Mouse (Mus musculus) heart, embryonic 13.5 days (tissue): ENCODE data around the gene Pnpla1. TPM values are rescaled to one million over a fixed set of nuclear protein-coding genes. Genes with fewer than 3 reads are reported as not detected.
"Not testable (repeated sequence)": the region's sequence is repeated elsewhere in the genome, so short reads cannot be mapped to it uniquely, and the experiment has no call there.

Experiments
- ATAC-seq: fragments of 200-750 bp; cut with Nextera tagmentation; 2 replicates; pipeline ENCODE4 v1.8.0; 2017; ENCODE audit warnings: moderate TSS enrichment; ENCODE audit not compliant: insufficient number of reproducible peaks, low FRiP score, low TSS enrichment; ENCODE audit errors: extremely low read depth
- H3K27ac ChIP-seq: fragments of 300-500 bp; sonication (generic); replicated peaks from 2 replicates; pipeline ENCODE4 v1.5.1; 2015; ENCODE audit warnings: moderate library complexity, mild to moderate bottlenecking, inconsistent platforms
- H3K27me3 ChIP-seq: fragments of 300-500 bp; sonication (generic); replicated peaks from 2 replicates; pipeline ENCODE4 v1.6.1; 2015; ENCODE audit warnings: mild to moderate bottlenecking, inconsistent platforms
- H3K36me3 ChIP-seq: fragments of 300-500 bp; sonication (generic); 2 replicates; pipeline ENCODE4 v1.6.1; 2015; ENCODE audit warnings: mild to moderate bottlenecking, inconsistent platforms
- H3K4me1 ChIP-seq: fragments of 300-500 bp; sonication (generic); 2 replicates; pipeline ENCODE4 v1.6.1; 2015; ENCODE audit warnings: inconsistent platforms
- H3K4me2 ChIP-seq: fragments of 300-500 bp; sonication (generic); 2 replicates; pipeline ENCODE4 v1.6.1; 2015; ENCODE audit warnings: inconsistent platforms, mild to moderate bottlenecking, moderate library complexity
- H3K4me3 ChIP-seq: fragments of 300-500 bp; sonication (generic); 2 replicates; pipeline ENCODE4 v1.5.1; 2015; ENCODE audit warnings: moderate library complexity, mild to moderate bottlenecking, inconsistent platforms
- H3K9ac ChIP-seq: fragments of 300-500 bp; sonication (generic); 2 replicates; pipeline ENCODE4 v1.6.1; 2015; ENCODE audit warnings: inconsistent platforms, mild to moderate bottlenecking, moderate library complexity
- H3K9me3 ChIP-seq: fragments of 300-500 bp; sonication (generic); 2 replicates; pipeline ENCODE4 v1.6.1; 2016; ENCODE audit warnings: inconsistent platforms
- WGBS: fragments of 180-500 bp; shearing (Covaris S2); methylation state at CpG from one replicate; pipeline ENCODE4 v1.1.7; 2015; ENCODE audit warnings: mixed read lengths; 5-methylcytosine and 5-hydroxymethylcytosine counted together
- polyA plus RNA-seq: library from polyadenylated mRNA; unstranded; fragments of >200 nt; fragmentation: Nextera tagmentation; extraction: Ambion mirVana; gene quantifications from 2 replicates; pipeline ENCODE4 v1.2.1, GENCODE M21; 2015

Pnpla1 gene
- polyA plus RNA-seq, 1 experiment from 2014 or later, result not detected

- no peak for ATAC-seq
- H3K9me3 ChIP-seq, result no peaks in the 10 kb centered on the region
- no peak overlapping the region for H3K27ac ChIP-seq
- no peak overlapping the region for H3K9ac ChIP-seq
- 86% methylated on average over 11 of the region's 11 CpGs for WGBS
- H3K4me1 ChIP-seq, result peaks cover 22% of the 10 kb centered on the region
- H3K27me3 ChIP-seq, result no peaks in the 10 kb centered on the region
- no peak overlapping the region for H3K4me3 ChIP-seq
- H3K4me2 ChIP-seq, result peak overlapping the region; percentile 38
- H3K36me3 ChIP-seq, result peaks cover 100% of the 10 kb centered on the region
Observed at GRCm38 (mm10) chr17:28823749-28824148, 34.5 kb upstream of the Pnpla1 start.

GRCm38 (mm10) chr17:28824896-28825295 is 33.3 kb upstream of the Pnpla1 start:
- Histone ChIP-seq H3K9me3 (no peaks in the 10 kb centered on the region), H3K4me2 (peak overlapping the region; percentile 38), H3K36me3 (peaks cover 100% of the 10 kb centered on the region), H3K9ac (peak overlapping the region; percentile 48), H3K27ac (peak overlapping the region; percentile 65), H3K4me1 (peaks cover 30% of the 10 kb centered on the region), H3K4me3 (no peak overlapping the region), H3K27me3 (no peaks in the 10 kb centered on the region)
- ATAC-seq, result no peak
- whole genome bisulfite sequencing, result 66% methylated on average over 6 of the region's 6 CpGs

- Histone ChIP-seq H3K9me3 (no peaks in the 10 kb centered on the region), H3K4me1 (peaks cover 35% of the 10 kb centered on the region), H3K9ac (no peak overlapping the region), H3K27me3 (no peaks in the 10 kb centered on the region), H3K27ac (peak overlapping the region; percentile 65), H3K36me3 (peaks cover 100% of the 10 kb centered on the region), H3K4me3 (no peak overlapping the region), H3K4me2 (peak overlapping the region; percentile 38)
- 71% methylated on average over 6 of the region's 6 CpGs for WGBS
- ATAC-seq, result no peak
Observed at GRCm38 (mm10) chr17:28825359-28826041, 32.7 kb upstream of the Pnpla1 start.

GRCm38 (mm10) chr17:28827665-28828231 is 30.5 kb upstream of the Pnpla1 start:
- Histone ChIP-seq H3K36me3 (peaks cover 100% of the 10 kb centered on the region), H3K4me1 (peaks cover 57% of the 10 kb centered on the region), H3K4me2 (peak overlapping the region; percentile 1; the same call in 1 of the 2 replicates), H3K27me3 (no peaks in the 10 kb centered on the region), H3K9ac (no peak overlapping the region), H3K9me3 (no peaks in the 10 kb centered on the region), H3K4me3 (no peak overlapping the region), H3K27ac (no peak overlapping the region)
- 81% methylated on average over 8 of the region's 8 CpGs for WGBS
- no peak for ATAC-seq

- peak overlapping the region; percentile 3; the same call in 1 of the 2 replicates for H3K27ac ChIP-seq
- peaks cover 100% of the 10 kb centered on the region for H3K36me3 ChIP-seq
- WGBS, result 48% methylated on average over 14 of the region's 14 CpGs
- no peak overlapping the region for H3K4me3 ChIP-seq
- no peak overlapping the region for H3K9ac ChIP-seq
- no peak for ATAC-seq
- no peaks in the 10 kb centered on the region for H3K9me3 ChIP-seq
- no peaks in the 10 kb centered on the region for H3K27me3 ChIP-seq
- peak overlapping the region; percentile 27; the same call in 1 of the 2 replicates for H3K4me2 ChIP-seq
- H3K4me1 ChIP-seq, result peaks cover 60% of the 10 kb centered on the region
Observed at GRCm38 (mm10) chr17:28829120-28829519, 29.1 kb upstream of the Pnpla1 start.

DNA sequence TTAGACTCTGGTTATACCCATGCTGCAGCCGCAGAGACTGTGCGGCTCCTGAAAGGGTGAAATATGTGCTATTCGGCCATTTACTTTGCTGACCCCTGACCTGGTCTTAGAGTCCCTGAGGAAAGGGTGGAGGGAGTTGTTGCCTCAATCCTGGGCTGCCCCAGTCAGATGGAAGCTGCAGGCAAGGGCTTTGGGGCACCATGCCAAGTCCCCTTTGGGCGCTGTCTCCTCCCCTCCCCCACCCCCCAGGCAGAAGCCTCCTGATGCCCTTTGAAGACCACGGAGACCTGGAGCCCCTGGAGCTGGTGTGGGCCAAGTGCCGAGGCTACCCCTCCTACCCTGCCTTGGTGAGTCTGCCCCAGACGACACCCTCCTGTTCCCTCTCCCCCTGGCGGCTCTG is 27.1 kb upstream of the Pnpla1 start:
- Histone ChIP-seq H3K36me3 (peaks cover 91% of the 10 kb centered on the region), H3K4me1 (peaks cover 57% of the 10 kb centered on the region), H3K4me2 (no peak overlapping the region), H3K9ac (no peak overlapping the region), H3K27me3 (no peaks in the 10 kb centered on the region), H3K4me3 (no peak overlapping the region), H3K9me3 (no peaks in the 10 kb centered on the region), H3K27ac (no peak overlapping the region)
- no peak for ATAC-seq
- WGBS, result 68% methylated on average over 8 of the region's 8 CpGs

GRCm38 (mm10) chr17:28832040-28832439 is 26.2 kb upstream of the Pnpla1 start:
- Histone ChIP-seq H3K9me3 (no peaks in the 10 kb centered on the region), H3K9ac (no peak overlapping the region), H3K4me3 (no peak overlapping the region), H3K4me1 (peaks cover 55% of the 10 kb centered on the region), H3K27me3 (no peaks in the 10 kb centered on the region), H3K4me2 (no peak overlapping the region), H3K27ac (no peak overlapping the region), H3K36me3 (peaks cover 91% of the 10 kb centered on the region)
- no peak for ATAC-seq
- 69% methylated on average over 9 of the region's 9 CpGs for WGBS

DNA sequence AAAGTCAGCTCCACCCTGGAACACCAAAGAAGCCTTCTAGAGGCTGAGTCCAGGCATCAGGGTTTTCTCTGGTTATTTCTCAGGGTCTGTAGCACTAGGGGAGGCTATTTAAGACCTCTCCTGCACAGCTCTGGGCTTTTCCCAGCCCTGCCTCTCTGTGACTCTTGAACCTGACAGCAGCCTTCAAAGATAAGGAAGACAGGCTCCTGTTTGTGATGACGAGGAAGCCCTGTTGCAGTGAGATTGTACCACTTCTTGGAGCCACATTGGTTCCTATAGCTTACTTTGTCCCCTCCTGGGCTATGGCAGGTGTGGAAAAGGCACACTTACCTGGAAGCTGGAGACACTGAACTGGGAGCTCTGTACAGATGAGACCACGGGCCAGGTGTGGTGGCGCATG is 25.3 kb upstream of the Pnpla1 start:
- H3K4me1 ChIP-seq, result peaks cover 55% of the 10 kb centered on the region
- H3K9me3 ChIP-seq, result no peaks in the 10 kb centered on the region
- 60% methylated on average over 3 of the region's 3 CpGs for WGBS
- H3K27me3 ChIP-seq, result no peaks in the 10 kb centered on the region
- H3K27ac ChIP-seq, result peak overlapping the region; percentile 29; the same call in 1 of the 2 replicates
- no peak overlapping the region for H3K4me3 ChIP-seq
- ATAC-seq, result no peak
- H3K9ac ChIP-seq, result peak overlapping the region; percentile 52; the same call in 1 of the 2 replicates
- H3K36me3 ChIP-seq, result peaks cover 91% of the 10 kb centered on the region
- H3K4me2 ChIP-seq, result no peak overlapping the region

GRCm38 (mm10) chr17:28834676-28835075 is 23.5 kb upstream of the Pnpla1 start:
- H3K4me3 ChIP-seq, result no peak overlapping the region
- H3K4me2 ChIP-seq, result no peak overlapping the region
- peak overlapping the region; percentile 24; the same call in 1 of the 2 replicates for H3K9ac ChIP-seq
- H3K27ac ChIP-seq, result 0 out of 2 replicates have a peak overlapping the region, but pooled peaks have one; percentile 24
- no peaks in the 10 kb centered on the region for H3K27me3 ChIP-seq
- H3K36me3 ChIP-seq, result peaks cover 91% of the 10 kb centered on the region
- 42% methylated on average over 10 of the region's 10 CpGs for WGBS
- no peaks in the 10 kb centered on the region for H3K9me3 ChIP-seq
- no peak for ATAC-seq
- H3K4me1 ChIP-seq, result peaks cover 44% of the 10 kb centered on the region

GRCm38 (mm10) chr17:28837840-28838239 is 20.4 kb upstream of the Pnpla1 start:
- Histone ChIP-seq H3K27ac (no peak overlapping the region), H3K4me3 (no peak overlapping the region), H3K4me2 (no peak overlapping the region), H3K27me3 (no peaks in the 10 kb centered on the region), H3K9me3 (peaks cover 6% of the 10 kb centered on the region; the same call in 1 of the 2 replicates), H3K36me3 (peaks cover 67% of the 10 kb centered on the region), H3K9ac (no peak overlapping the region), H3K4me1 (peaks cover 17% of the 10 kb centered on the region)
- 84% methylated on average over 7 of the region's 7 CpGs for WGBS
- no peak for ATAC-seq

DNA sequence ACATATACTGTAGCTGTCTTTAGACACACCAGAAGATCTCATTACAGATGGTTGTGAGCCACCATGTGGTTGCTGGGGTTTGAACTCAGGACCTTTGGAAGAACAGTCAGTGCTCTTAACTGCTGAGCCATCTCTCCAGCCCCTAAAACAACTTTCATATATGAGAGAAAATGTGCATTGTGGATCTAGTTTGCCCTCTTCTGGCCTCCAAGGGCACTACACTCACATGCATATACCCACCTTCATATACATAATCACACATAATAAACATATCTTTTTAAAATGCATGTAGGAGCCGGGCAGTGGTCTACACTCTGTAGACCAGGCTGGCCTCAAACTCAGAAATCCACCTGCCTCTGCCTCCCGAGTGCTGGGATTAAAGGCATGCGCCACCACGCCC is 16.3 kb upstream of the Pnpla1 start:
- H3K4me2 ChIP-seq, H3K27me3 ChIP-seq, H3K9me3 ChIP-seq, H3K9ac ChIP-seq, ATAC-seq, H3K4me1 ChIP-seq, H3K27ac ChIP-seq, H3K4me3 ChIP-seq: not testable (repeated sequence)
- WGBS, result 95% methylated on average over 4 of the region's 4 CpGs
- peaks cover 35% of the 10 kb centered on the region for H3K36me3 ChIP-seq

DNA sequence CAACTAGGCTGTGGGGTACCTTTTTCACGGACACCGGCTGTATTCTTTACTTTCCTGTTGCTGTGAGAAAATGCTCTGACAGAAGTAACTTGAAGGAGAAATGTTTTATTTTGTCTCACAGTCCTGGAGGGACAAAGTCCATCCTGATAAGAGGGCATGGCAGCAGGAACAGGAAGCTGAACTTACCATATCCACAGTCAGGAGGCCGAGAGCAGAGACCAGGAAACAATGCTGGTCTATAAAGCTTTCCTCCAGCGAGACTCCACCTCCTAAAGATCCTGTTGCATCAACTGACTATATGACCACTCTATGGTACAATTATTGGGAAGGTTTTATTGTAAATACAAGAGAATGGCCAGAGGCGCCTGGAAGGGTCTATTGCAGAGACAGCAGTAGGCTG is 14.5 kb upstream of the Pnpla1 start:
- H3K4me2 ChIP-seq, result no peak overlapping the region
- peaks cover 6% of the 10 kb centered on the region; the same call in 1 of the 2 replicates for H3K9me3 ChIP-seq
- no peak overlapping the region for H3K27ac ChIP-seq
- 80% methylated on average over 5 of the region's 5 CpGs for WGBS
- peaks cover 12% of the 10 kb centered on the region for H3K4me1 ChIP-seq
- peaks cover 18% of the 10 kb centered on the region for H3K36me3 ChIP-seq
- H3K4me3 ChIP-seq, result no peak overlapping the region
- H3K9ac ChIP-seq, result no peak overlapping the region
- no peaks in the 10 kb centered on the region for H3K27me3 ChIP-seq
- ATAC-seq, result no peak
